In genomic region chr11:89403436-89403835, GRCm38 (mm10) we compare ENCODE assay signal across 32 mouse cellular contexts.
"Had no signal": no experiment of that assay in that cellular context is flagged by ENCODE, and none has a peak within 500 bp of the region (broad histone marks: within the 10 kb centered on the region; RNA-seq: fewer than 3 reads in every experiment).

No protein-coding gene starts in this region.

- H3K27ac ChIP-seq: left cerebral cortex, adult 2 months; limb, embryonic 10.5 days; limb, embryonic 12.5 days; limb, embryonic 13.5 days; limb, embryonic 15.5 days; liver, embryonic 12.5 days; liver, embryonic 13.5 days; liver, embryonic 14.5 days; liver, embryonic 15.5 days; lung, embryonic 15.5 days; macrophage; midbrain, embryonic 10.5 days; midbrain, embryonic 12.5 days; midbrain, embryonic 13.5 days; midbrain, embryonic 15.5 days had no signal

- H3K9ac ChIP-seq: limb, embryonic 12.5 days; limb, embryonic 13.5 days; limb, embryonic 15.5 days; liver, embryonic 12.5 days; liver, embryonic 13.5 days; liver, embryonic 14.5 days; liver, embryonic 15.5 days; liver, postnatal 0 days; lung, embryonic 14.5 days; lung, embryonic 15.5 days; midbrain, embryonic 12.5 days; midbrain, embryonic 13.5 days; midbrain, embryonic 15.5 days had no signal

- H3K4me1 ChIP-seq: liver, embryonic 12.5 days; liver, embryonic 13.5 days; liver, embryonic 15.5 days; lung, embryonic 15.5 days; megakaryocyte, embryonic 14.5 days; midbrain, embryonic 10.5 days; midbrain, embryonic 12.5 days; midbrain, embryonic 13.5 days; midbrain, embryonic 15.5 days had no signal

- ATAC-seq: liver, embryonic 12.5 days; liver, postnatal 0 days; lung, postnatal 0 days; midbrain, embryonic 13.5 days; midbrain, embryonic 15.5 days; midbrain, embryonic 16.5 days had no signal

- H3K4me3 ChIP-seq: left cerebral cortex, adult 2 months; limb, embryonic 10.5 days; limb, embryonic 12.5 days; limb, embryonic 13.5 days; limb, embryonic 15.5 days; liver, embryonic 12.5 days; liver, embryonic 13.5 days; liver, embryonic 15.5 days; lung, embryonic 15.5 days; megakaryocyte, embryonic 14.5 days; midbrain, embryonic 10.5 days; midbrain, embryonic 12.5 days; midbrain, embryonic 13.5 days; midbrain, embryonic 15.5 days; myocyte had no signal

- H3K36me3 ChIP-seq: limb, embryonic 10.5 days; limb, embryonic 12.5 days; limb, embryonic 13.5 days; limb, embryonic 15.5 days; liver, embryonic 12.5 days; liver, embryonic 13.5 days; liver, embryonic 15.5 days; lung, embryonic 15.5 days; midbrain, embryonic 10.5 days; midbrain, embryonic 12.5 days; midbrain, embryonic 13.5 days; midbrain, embryonic 15.5 days had no signal

- H3K4me2 ChIP-seq: limb, embryonic 12.5 days; limb, embryonic 13.5 days; limb, embryonic 15.5 days; liver, embryonic 11.5 days; liver, embryonic 12.5 days; liver, embryonic 13.5 days; liver, embryonic 15.5 days; lung, embryonic 14.5 days; lung, embryonic 15.5 days; midbrain, embryonic 11.5 days; midbrain, embryonic 12.5 days; midbrain, embryonic 13.5 days; midbrain, embryonic 15.5 days had no signal

- H3K27me3 ChIP-seq: limb, embryonic 15.5 days; liver, embryonic 12.5 days; liver, embryonic 13.5 days; liver, embryonic 15.5 days; lung, embryonic 15.5 days; megakaryocyte, embryonic 14.5 days; midbrain, embryonic 12.5 days; midbrain, embryonic 13.5 days; midbrain, embryonic 15.5 days had no signal

- DNase-seq: left cerebral cortex, postnatal 4 days; liver; liver, embryonic 13.5 days; liver, postnatal 0 days; lung, adult 18-20 months; lung, adult 2 months; lung, embryonic 14.5 days; lung, postnatal 10 days; lung, postnatal 14 days; lung, postnatal 36 days; lung, postnatal 4 days; midbrain, embryonic 14.5 days had no signal

- H3K9me3 ChIP-seq: limb, embryonic 10.5 days; limb, embryonic 12.5 days; limb, embryonic 13.5 days; limb, embryonic 15.5 days; liver, embryonic 12.5 days; liver, embryonic 13.5 days; liver, embryonic 15.5 days; lung, embryonic 15.5 days; megakaryocyte, embryonic 14.5 days; midbrain, embryonic 10.5 days; midbrain, embryonic 12.5 days; midbrain, embryonic 13.5 days; midbrain, embryonic 15.5 days had no signal
